Mouse (Mus musculus): Measurements from ENCODE around the gene Usp29. TPM values are rescaled to one million over a fixed set of nuclear protein-coding genes. Genes with fewer than 3 reads are reported as not detected.
A peak's percentile ranks its signal among the peaks of the same experiment; 100 is the strongest.

Gene Usp29
- polyA plus RNA-seq, 1 experiment from 2014 or later = 4.1 TPM

GRCm38 (mm10) chr7:6797408-6797807, 67.0 kb downstream of the Usp29 start:
- Histone ChIP-seq H3K9ac (no peak overlapping the region), H3K36me3 (no peaks in the 10 kb centered on the region), H3K4me2 (replicated peaks) (no peak overlapping the region), H3K9me3 (no peaks in the 10 kb centered on the region), H3K27me3 (replicated peaks) (no peaks in the 10 kb centered on the region), H3K4me1 (replicated peaks) (peaks cover 11% of the 10 kb centered on the region), H3K4me3 (replicated peaks) (no peak overlapping the region), H3K27ac (peak overlapping the region; percentile 51)
- WGBS = 42% methylated on average over 2 of the region's 2 CpGs
- peak; percentile 70 for ATAC-seq

GRCm38 (mm10) chr7:6799105-6799805, 68.9 kb downstream of the Usp29 start:
- Histone ChIP-seq H3K4me3 (replicated peaks) (no peak overlapping the region), H3K9me3 (no peaks in the 10 kb centered on the region), H3K27me3 (replicated peaks) (no peaks in the 10 kb centered on the region), H3K36me3 (no peaks in the 10 kb centered on the region), H3K9ac (no peak overlapping the region), H3K4me1 (replicated peaks) (peaks cover 11% of the 10 kb centered on the region), H3K4me2 (replicated peaks) (no peak overlapping the region), H3K27ac (no peak overlapping the region)
- no peak for ATAC-seq
- WGBS = 50% methylated on average over 9 of the region's 9 CpGs

- Histone ChIP-seq H3K4me3 (replicated peaks) (no peak overlapping the region), H3K27me3 (replicated peaks) (no peaks in the 10 kb centered on the region), H3K4me1 (replicated peaks) (peaks cover 11% of the 10 kb centered on the region), H3K27ac (no peak overlapping the region), H3K9ac (no peak overlapping the region), H3K36me3 (no peaks in the 10 kb centered on the region), H3K4me2 (replicated peaks) (no peak overlapping the region), H3K9me3 (no peaks in the 10 kb centered on the region)
- ATAC-seq = no peak
- 59% methylated on average over 12 of the region's 12 CpGs for WGBS
Observed at GRCm38 (mm10) chr7:6800586-6801441, 70.4 kb downstream of the Usp29 start.

- H3K27ac ChIP-seq = no peak overlapping the region
- H3K4me1 ChIP-seq (replicated peaks) = peaks cover 11% of the 10 kb centered on the region
- H3K9me3 ChIP-seq = no peaks in the 10 kb centered on the region
- no peaks in the 10 kb centered on the region for H3K36me3 ChIP-seq
- no peak overlapping the region for H3K4me2 ChIP-seq (replicated peaks)
- ATAC-seq = peak; percentile 50; the same call in 1 of the 2 replicates
- 46% methylated on average over 6 of the region's 6 CpGs for WGBS
- no peak overlapping the region for H3K9ac ChIP-seq
- H3K4me3 ChIP-seq (replicated peaks) = no peak overlapping the region
- H3K27me3 ChIP-seq (replicated peaks) = no peaks in the 10 kb centered on the region
Observed at GRCm38 (mm10) chr7:6801642-6802041, 71.3 kb downstream of the Usp29 start.

DNA sequence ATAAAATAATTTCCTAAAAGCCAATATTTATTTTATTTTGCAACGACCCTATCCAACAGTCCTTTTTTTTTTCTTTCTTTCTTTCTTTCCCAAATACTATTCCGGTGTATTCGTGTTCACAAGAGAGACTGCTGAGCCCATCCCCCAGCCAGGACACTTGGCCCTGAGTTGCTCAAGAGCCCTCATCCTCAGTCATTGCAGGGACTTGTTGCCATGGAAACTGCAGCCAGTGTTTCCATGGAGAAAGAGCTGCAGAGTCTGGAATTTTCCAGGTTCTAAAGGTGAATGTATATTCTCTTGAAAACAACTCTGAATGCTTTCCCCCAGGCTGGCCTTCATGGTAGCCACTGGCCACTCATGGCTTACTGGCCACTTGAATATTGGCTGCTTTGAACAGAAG, 80.2 kb downstream of the Usp29 start:
- Histone ChIP-seq H3K4me2 (replicated peaks) (no peak overlapping the region), H3K9ac (no peak overlapping the region), H3K36me3 (no peaks in the 10 kb centered on the region), H3K4me1 (replicated peaks) (no peaks in the 10 kb centered on the region), H3K27me3 (replicated peaks) (no peaks in the 10 kb centered on the region), H3K27ac (no peak overlapping the region), H3K4me3 (replicated peaks) (no peak overlapping the region), H3K9me3 (no peaks in the 10 kb centered on the region)
- WGBS = 54% methylated on average over 3 of the region's 3 CpGs
- ATAC-seq = no peak

- ATAC-seq = no peak
- 67% methylated on average over 8 of the region's 8 CpGs for WGBS
- Histone ChIP-seq H3K9me3 (no peaks in the 10 kb centered on the region), H3K4me3 (replicated peaks) (no peak overlapping the region), H3K4me1 (replicated peaks) (no peaks in the 10 kb centered on the region), H3K4me2 (replicated peaks) (no peak overlapping the region), H3K27ac (no peak overlapping the region), H3K36me3 (no peaks in the 10 kb centered on the region), H3K9ac (no peak overlapping the region), H3K27me3 (replicated peaks) (no peaks in the 10 kb centered on the region)
Observed at GRCm38 (mm10) chr7:6814971-6815370, 84.6 kb downstream of the Usp29 start.

DNA sequence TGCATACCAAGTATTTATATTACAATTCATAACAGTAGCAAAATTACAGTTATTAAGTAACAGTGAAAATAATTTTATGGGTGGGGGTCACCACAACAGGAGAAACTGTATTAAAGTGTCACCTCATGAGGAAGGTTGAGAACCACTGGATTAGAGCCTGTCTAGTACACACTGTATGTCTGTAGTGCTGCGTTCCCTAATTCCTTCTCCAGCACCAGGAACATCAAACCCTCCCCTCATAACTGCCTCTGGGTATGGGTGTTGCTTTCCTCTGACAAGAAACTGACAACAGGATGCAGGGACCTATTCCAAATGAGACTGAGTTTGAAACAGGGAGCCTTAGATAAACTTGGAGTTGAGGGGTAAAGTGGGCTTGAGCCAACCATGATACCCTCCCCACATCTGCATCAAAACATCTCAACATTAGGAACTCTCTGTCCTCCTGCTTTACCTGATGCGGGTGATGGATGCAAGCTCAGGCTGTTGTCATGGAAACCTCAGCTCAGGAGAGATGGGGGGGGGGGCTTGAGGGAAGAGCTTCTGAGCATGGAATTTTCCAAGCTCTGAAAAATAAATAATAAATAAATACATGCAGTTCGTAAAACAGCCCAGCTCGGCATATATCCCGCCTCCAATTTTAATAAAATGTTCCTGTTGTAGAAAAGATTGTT, 86.5 kb downstream of the Usp29 start:
- Histone ChIP-seq H3K36me3 (no peaks in the 10 kb centered on the region), H3K4me1 (replicated peaks) (no peaks in the 10 kb centered on the region), H3K27me3 (replicated peaks) (no peaks in the 10 kb centered on the region), H3K4me3 (replicated peaks) (no peak overlapping the region), H3K27ac (no peak overlapping the region), H3K4me2 (replicated peaks) (no peak overlapping the region), H3K9me3 (no peaks in the 10 kb centered on the region), H3K9ac (no peak overlapping the region)
- ATAC-seq = no peak
- WGBS = 86% methylated on average over 5 of the region's 5 CpGs

DNA sequence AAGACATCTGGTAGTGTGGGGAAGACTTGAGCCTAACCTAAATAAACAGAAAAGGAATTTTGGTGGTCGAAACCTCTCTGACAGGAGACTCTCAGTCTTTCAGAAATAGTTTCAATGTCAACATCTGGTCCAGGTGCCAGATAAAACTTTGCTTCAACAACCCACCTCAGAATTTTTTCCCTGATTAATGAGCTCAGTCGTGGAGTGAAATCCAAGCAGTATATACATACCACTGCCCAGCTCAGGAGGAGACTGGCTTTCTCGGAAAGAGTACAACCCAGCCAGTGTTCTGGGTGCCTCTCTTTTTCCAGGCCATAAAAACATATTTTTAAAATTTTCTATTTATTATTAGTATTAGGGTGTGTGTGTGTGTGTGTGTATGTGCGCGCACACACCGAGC, 89.9 kb downstream of the Usp29 start:
- Histone ChIP-seq H3K4me2 (replicated peaks) (no peak overlapping the region), H3K9ac (no peak overlapping the region), H3K4me1 (replicated peaks) (0 out of 2 replicates have a peak, but pooled peaks cover 3% of the 10 kb centered on the region), H3K36me3 (no peaks in the 10 kb centered on the region), H3K9me3 (no peaks in the 10 kb centered on the region), H3K27me3 (replicated peaks) (no peaks in the 10 kb centered on the region), H3K27ac (no peak overlapping the region), H3K4me3 (replicated peaks) (no peak overlapping the region)
- ATAC-seq = no peak
- 59% methylated on average over 6 of the region's 6 CpGs for WGBS

- H3K9me3 ChIP-seq = no peaks in the 10 kb centered on the region
Observed at GRCm38 (mm10) chr7:6822633-6823032, 92.3 kb downstream of the Usp29 start.

DNA sequence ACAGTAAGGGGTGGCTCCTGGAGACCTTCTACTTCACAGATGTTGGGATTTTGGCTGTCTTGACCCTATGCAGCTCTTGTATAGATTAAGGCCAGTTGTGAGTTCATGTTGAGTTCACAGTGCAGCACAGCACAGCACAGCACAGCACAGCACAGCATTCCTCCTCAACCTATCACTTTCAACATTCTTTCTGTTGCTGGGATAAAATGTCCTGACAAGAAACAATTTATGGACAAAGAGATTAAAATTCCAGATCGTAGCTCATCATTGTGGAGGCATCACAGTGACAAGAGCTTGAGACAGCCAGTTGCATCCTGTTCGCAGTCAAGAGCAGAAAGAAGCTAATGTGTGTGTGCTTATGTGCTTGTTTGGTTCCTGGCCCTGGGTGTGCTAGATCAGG, 93.3 kb downstream of the Usp29 start:
- Histone ChIP-seq H3K27ac (no peak overlapping the region), H3K9ac (no peak overlapping the region), H3K4me2 (replicated peaks) (no peak overlapping the region), H3K27me3 (replicated peaks) (no peaks in the 10 kb centered on the region), H3K4me1 (replicated peaks) (0 out of 2 replicates have a peak, but pooled peaks cover 3% of the 10 kb centered on the region), H3K4me3 (replicated peaks) (no peak overlapping the region), H3K9me3 (no peaks in the 10 kb centered on the region), H3K36me3 (no peaks in the 10 kb centered on the region)
- no peak for ATAC-seq
- whole genome bisulfite sequencing = 36% methylated on average over 2 of the region's 2 CpGs

More at GRCm38 (mm10) chr7:6822633-6823032, 92.3 kb downstream of the Usp29 start:
- H3K27me3 ChIP-seq (replicated peaks) = no peaks in the 10 kb centered on the region
- no peak overlapping the region for H3K4me2 ChIP-seq (replicated peaks)
- H3K36me3 ChIP-seq = no peaks in the 10 kb centered on the region
- 0 out of 2 replicates have a peak overlapping the region, but pooled peaks have one; percentile 13 for H3K27ac ChIP-seq
- no peak overlapping the region for H3K4me3 ChIP-seq (replicated peaks)
- no peak for ATAC-seq
- no peak overlapping the region for H3K9ac ChIP-seq
- WGBS = 56% methylated on average over 4 of the region's 4 CpGs
- H3K4me1 ChIP-seq (replicated peaks) = 0 out of 2 replicates have a peak, but pooled peaks cover 3% of the 10 kb centered on the region

GRCm38 (mm10) chr7:6825966-6826647, 95.7 kb downstream of the Usp29 start:
- Histone ChIP-seq H3K27ac (no peak overlapping the region), H3K27me3 (replicated peaks) (no peaks in the 10 kb centered on the region), H3K9me3 (no peaks in the 10 kb centered on the region), H3K4me2 (replicated peaks) (no peak overlapping the region), H3K36me3 (no peaks in the 10 kb centered on the region), H3K9ac (no peak overlapping the region), H3K4me3 (replicated peaks) (no peak overlapping the region), H3K4me1 (replicated peaks) (0 out of 2 replicates have a peak, but pooled peaks cover 3% of the 10 kb centered on the region)
- ATAC-seq = peak; percentile 84
- WGBS = 57% methylated on average over 11 of the region's 11 CpGs

DNA sequence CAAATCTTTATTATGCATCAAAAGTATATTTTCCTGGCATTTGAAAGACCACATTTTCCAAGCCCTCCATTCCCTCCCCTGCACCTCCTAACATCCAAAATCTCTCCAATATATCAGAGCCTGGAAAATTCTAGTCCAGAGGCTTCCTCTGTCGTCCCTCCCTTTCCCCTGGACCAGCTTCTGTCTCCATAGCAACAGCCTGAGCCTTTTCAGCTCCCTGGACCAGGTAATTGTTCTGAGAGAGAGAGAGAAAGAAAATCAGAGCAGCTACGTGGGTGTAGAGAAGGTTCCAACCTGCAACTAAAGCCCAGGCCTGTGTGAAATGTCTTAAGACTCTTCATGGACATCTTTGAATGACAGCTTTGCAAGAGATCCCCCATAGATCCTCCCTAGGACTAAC, 98.8 kb downstream of the Usp29 start:
- H3K27ac ChIP-seq = no peak overlapping the region
- 40% methylated on average over 2 of the region's 2 CpGs for WGBS
- no peak for ATAC-seq
- H3K4me2 ChIP-seq (replicated peaks) = no peak overlapping the region
- H3K9me3 ChIP-seq = no peaks in the 10 kb centered on the region
- no peaks in the 10 kb centered on the region for H3K36me3 ChIP-seq
- H3K4me1 ChIP-seq (replicated peaks) = no peaks in the 10 kb centered on the region
- no peak overlapping the region for H3K4me3 ChIP-seq (replicated peaks)
- H3K9ac ChIP-seq = no peak overlapping the region
- H3K27me3 ChIP-seq (replicated peaks) = no peaks in the 10 kb centered on the region
